Mouse (Mus musculus) lung, embryonic 14.5 days (tissue): ENCODE data around the gene Ccdc12. TPM values are rescaled to one million over a fixed set of nuclear protein-coding genes. Genes with fewer than 3 reads are reported as not detected.

Source experiments
- ATAC-seq: fragments of 200-750 bp; cut with Nextera tagmentation; 2 replicates; pipeline ENCODE4 v1.8.0; 2017; ENCODE audit warnings: mild to moderate bottlenecking, moderate TSS enrichment, moderate library complexity; ENCODE audit not compliant: insufficient read depth
- DNase-seq: peaks from one replicate; pipeline ENCODE4 v3.0.0-alpha.2; 2015
- H3K27ac ChIP-seq: fragments of 300-500 bp; sonication (generic); 2 replicates; pipeline ENCODE4 v1.5.1; 2014; ENCODE audit warnings: low read depth, mild to moderate bottlenecking, moderate library complexity
- H3K27me3 ChIP-seq: fragments of 300-500 bp; sonication (generic); 2 replicates; pipeline ENCODE4 v1.6.1; 2014; ENCODE audit warnings: low read length, control low read depth; ENCODE audit not compliant: insufficient read depth
- H3K36me3 ChIP-seq: fragments of 300-500 bp; sonication (generic); 2 replicates; pipeline ENCODE4 v1.6.1; 2014; ENCODE audit warnings: control low read depth; ENCODE audit not compliant: insufficient read depth
- H3K4me1 ChIP-seq: fragments of 300-500 bp; sonication (generic); 2 replicates; pipeline ENCODE4 v1.6.1; 2014; ENCODE audit warnings: antibody characterized with exemption, control low read depth; ENCODE audit not compliant: insufficient read depth
- H3K4me2 ChIP-seq: fragments of 300-500 bp; sonication (generic); 2 replicates; pipeline ENCODE4 v1.6.1; 2014; ENCODE audit warnings: mild to moderate bottlenecking
- H3K4me3 ChIP-seq: fragments of 300-500 bp; sonication (generic); 2 replicates; pipeline ENCODE4 v1.5.1; 2014; ENCODE audit warnings: low read depth, low read length
- H3K9ac ChIP-seq: fragments of 300-500 bp; sonication (generic); 2 replicates; pipeline ENCODE4 v1.6.1; 2014
- H3K9me3 ChIP-seq: fragments of 300-500 bp; sonication (generic); 2 replicates; pipeline ENCODE4 v1.6.1; 2016; ENCODE audit warnings: low read depth, low read length, control low read depth
- CTCF ChIP-seq: IDR thresholded peaks from 2 replicates; pipeline ENCODE4 v1.5.1; 2016; ENCODE audit warnings: antibody characterized with exemption, low read depth
- WGBS: fragments of 180-500 bp; shearing (Covaris S2); extraction: QIAGEN DNeasy Blood & Tissue Kit; methylation state at CpG from one replicate; pipeline ENCODE4 v1.1.7; 2014; 5-methylcytosine and 5-hydroxymethylcytosine counted together
- polyA plus RNA-seq: library from polyadenylated mRNA; unstranded; fragments of >200 nt; fragmentation: Nextera tagmentation; extraction: Ambion mirVana; gene quantifications from 2 replicates; pipeline ENCODE4 v1.2.1, GENCODE M21; 2014

Gene Ccdc12
- polyA plus RNA-seq, 1 experiment from 2014 or later: 155 TPM

- no peaks in the 10 kb centered on the region for H3K4me1 ChIP-seq
- H3K9ac ChIP-seq: no peak overlapping the region
- H3K36me3 ChIP-seq: peaks cover 8% of the 10 kb centered on the region; the same call in 1 of the 2 replicates
- no peaks in the 10 kb centered on the region for H3K27me3 ChIP-seq
- peak overlapping the region; percentile 1; the same call in 1 of the 2 replicates for H3K4me2 ChIP-seq
- no peaks in the 10 kb centered on the region for H3K9me3 ChIP-seq
- H3K4me3 ChIP-seq: no peak overlapping the region
- DNase-seq: peak; percentile 44
- no peak for TF ChIP-seq CTCF
- peak; percentile 45; the same call in 1 of the 2 replicates for ATAC-seq
- 68% methylated on average over 8 of the region's 8 CpGs for WGBS
- H3K27ac ChIP-seq: peak overlapping the region; percentile 47
Measured at GRCm38 (mm10) chr9:110689261-110689779, 33.0 kb downstream of the Ccdc12 start.

DNA sequence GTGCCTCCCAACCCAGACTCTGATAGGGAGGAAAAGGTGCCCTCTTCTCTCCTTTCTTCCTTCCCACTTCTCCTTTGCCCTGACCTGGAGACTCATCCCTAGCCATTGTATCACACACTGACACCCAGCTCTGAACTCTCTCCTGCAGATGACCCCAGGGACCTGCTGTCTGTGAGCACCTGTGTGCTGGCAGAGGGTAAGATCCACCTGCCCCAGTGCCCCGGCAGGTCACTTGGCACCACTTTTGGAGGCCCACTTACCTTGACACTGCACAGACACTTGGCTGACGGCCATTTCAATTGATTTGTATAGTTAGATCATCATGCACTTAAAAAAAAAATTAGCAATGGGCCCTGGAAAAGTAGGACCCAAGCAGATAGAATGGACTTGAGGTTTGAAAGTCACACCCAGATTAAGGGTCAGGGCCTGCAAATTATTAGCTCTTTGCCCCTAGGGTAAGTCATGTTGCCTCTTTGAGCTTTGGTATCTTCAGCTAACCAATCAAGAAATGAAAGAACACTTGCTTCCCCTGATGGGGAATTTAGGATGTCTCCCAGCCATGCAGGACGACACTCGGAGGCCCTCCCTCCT, 39.0 kb downstream of the Ccdc12 start:
- Histone ChIP-seq H3K27me3 (no peaks in the 10 kb centered on the region), H3K4me2 (no peak overlapping the region), H3K4me3 (no peak overlapping the region), H3K36me3 (peaks cover 21% of the 10 kb centered on the region; the same call in 1 of the 2 replicates), H3K9me3 (no peaks in the 10 kb centered on the region), H3K9ac (no peak overlapping the region), H3K27ac (no peak overlapping the region), H3K4me1 (no peaks in the 10 kb centered on the region)
- ATAC-seq (no peak), DNase-seq (no peak)
- TF ChIP-seq CTCF: no peak
- WGBS: 78% methylated on average over 4 of the region's 4 CpGs

DNA sequence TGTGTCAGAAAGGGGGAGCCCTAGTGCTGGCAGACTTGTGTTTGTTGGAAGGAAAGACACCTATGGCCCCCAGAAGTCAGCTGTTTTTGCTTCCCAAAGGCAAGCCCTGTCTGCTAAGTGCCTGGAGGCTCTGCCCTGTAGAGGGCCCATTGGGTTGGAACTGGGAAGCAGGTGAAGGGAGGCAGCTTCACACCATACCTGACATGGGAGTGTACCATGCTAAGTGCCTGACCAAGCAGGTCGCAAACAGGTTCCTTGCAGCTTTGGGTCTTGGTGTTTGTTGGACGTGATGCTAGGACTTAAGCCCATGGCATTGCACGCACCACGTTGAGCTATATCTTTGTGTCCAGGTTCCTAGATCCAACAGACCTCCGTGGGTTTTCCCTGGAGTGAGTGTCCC, 40.1 kb downstream of the Ccdc12 start:
- Histone ChIP-seq H3K4me3 (no peak overlapping the region), H3K9ac (no peak overlapping the region), H3K27ac (no peak overlapping the region), H3K4me2 (no peak overlapping the region), H3K36me3 (peaks cover 21% of the 10 kb centered on the region; the same call in 1 of the 2 replicates), H3K4me1 (no peaks in the 10 kb centered on the region), H3K27me3 (no peaks in the 10 kb centered on the region), H3K9me3 (no peaks in the 10 kb centered on the region)
- DNase-seq (no peak), ATAC-seq (no peak)
- 91% methylated on average over 5 of the region's 5 CpGs for WGBS
- no peak for TF ChIP-seq CTCF

DNA sequence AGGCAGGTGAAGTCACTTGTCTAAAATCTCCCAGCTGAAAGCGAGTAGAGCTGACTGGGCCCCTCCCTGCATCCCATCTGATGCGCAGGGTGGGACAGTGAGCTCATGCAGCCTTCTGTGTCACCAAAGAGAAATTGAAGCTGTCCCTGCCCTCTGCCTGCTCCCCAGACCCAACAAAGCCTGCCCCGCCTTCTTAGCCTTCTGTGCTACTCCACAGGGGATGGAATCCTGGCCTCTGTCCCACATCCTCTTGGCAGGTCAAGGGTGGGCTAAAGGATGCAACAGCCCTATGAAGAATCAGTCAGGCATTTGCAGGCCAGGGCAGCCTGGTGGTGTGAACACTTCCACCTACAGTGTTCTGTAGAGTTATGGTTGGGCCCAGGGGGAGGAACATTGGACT, 41.2 kb downstream of the Ccdc12 start:
- Histone ChIP-seq H3K4me3 (no peak overlapping the region), H3K9ac (no peak overlapping the region), H3K36me3 (peaks cover 21% of the 10 kb centered on the region; the same call in 1 of the 2 replicates), H3K4me1 (no peaks in the 10 kb centered on the region), H3K4me2 (no peak overlapping the region), H3K9me3 (no peaks in the 10 kb centered on the region), H3K27ac (no peak overlapping the region), H3K27me3 (no peaks in the 10 kb centered on the region)
- 77% methylated on average over 3 of the region's 3 CpGs for WGBS
- ATAC-seq: no peak
- no peak for DNase-seq
- TF ChIP-seq CTCF: no peak

- Histone ChIP-seq H3K4me2 (no peak overlapping the region), H3K4me1 (no peaks in the 10 kb centered on the region), H3K4me3 (no peak overlapping the region), H3K27me3 (no peaks in the 10 kb centered on the region), H3K9ac (no peak overlapping the region), H3K9me3 (no peaks in the 10 kb centered on the region), H3K36me3 (peaks cover 15% of the 10 kb centered on the region; the same call in 1 of the 2 replicates), H3K27ac (no peak overlapping the region)
- 81% methylated on average over 3 of the region's 3 CpGs for WGBS
- no peak for ATAC-seq
- no peak for TF ChIP-seq CTCF
- no peak for DNase-seq
Measured at GRCm38 (mm10) chr9:110699574-110699973, 43.3 kb downstream of the Ccdc12 start.

DNA sequence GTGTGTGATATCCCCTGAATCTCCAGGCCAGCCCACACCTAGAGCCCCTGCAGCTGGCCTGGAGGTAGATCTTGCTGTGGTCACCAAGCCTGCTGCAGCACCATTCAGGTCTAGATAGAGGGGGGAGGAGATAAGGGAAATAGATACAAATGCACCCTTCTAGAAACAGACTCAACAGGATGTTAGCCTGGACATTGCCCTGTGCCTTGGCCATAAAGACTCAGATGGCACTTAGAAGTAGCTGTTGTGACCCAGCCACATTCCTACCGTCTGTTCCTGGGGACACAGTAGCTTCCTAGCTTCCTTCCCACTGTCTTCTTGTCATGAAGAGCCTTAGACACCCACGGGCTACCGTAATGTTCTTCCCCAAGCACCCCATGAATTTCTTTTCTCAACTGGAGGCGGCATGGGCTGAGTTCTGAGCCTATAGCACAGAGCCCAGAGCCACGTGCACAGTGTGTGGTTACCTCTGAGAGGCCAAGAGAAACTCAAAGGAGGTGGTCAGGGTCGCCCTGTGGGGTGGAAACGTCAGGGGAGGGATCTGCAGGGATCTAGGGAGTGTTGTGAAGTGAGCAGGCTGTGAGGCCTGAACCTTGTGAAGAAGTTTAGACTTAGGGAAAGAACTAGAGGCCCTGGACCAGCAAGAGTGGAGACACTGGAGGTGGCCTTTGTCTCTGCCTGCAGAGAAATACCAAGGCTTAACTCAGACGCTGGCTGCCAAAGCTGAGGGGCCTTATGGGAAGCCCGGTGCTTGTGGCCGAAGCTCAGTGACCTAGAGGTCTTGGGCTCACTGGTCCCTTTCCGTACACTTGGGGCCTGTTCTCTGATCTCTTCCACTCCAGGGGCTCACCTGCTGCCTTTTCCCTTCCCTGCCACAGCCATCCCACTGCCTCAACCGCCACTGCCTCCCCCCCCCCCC, 45.1 kb downstream of the Ccdc12 start:
- Histone ChIP-seq H3K9ac (no peak overlapping the region), H3K36me3 (peaks cover 10% of the 10 kb centered on the region; the same call in 1 of the 2 replicates), H3K27me3 (no peaks in the 10 kb centered on the region), H3K9me3 (no peaks in the 10 kb centered on the region), H3K4me1 (no peaks in the 10 kb centered on the region), H3K4me2 (no peak overlapping the region), H3K4me3 (no peak overlapping the region), H3K27ac (no peak overlapping the region)
- DNase-seq: no peak
- WGBS: 77% methylated on average over 11 of the region's 12 CpGs
- no peak for TF ChIP-seq CTCF
- ATAC-seq: no peak

DNA sequence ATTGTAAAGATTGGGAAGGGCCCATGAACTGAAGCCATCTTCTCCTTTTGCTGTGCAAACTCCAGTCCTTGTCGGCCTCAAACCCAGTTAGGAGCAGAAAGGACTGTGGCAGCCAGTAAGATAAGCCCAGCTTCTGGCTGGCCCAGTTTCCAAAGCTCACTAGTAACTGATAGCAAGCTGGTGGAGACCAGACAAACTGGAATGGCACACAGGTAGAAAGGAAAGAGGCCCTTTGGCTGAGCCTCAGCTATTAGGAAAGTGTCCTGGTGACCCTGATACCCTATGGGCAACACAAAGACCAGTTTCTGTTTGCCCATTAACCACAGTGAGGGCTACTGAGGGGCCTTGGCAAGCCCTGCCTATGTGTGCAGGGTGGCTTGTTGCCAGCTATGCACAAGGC, 46.5 kb downstream of the Ccdc12 start:
- Histone ChIP-seq H3K9ac (no peak overlapping the region), H3K27me3 (no peaks in the 10 kb centered on the region), H3K4me1 (no peaks in the 10 kb centered on the region), H3K4me3 (no peak overlapping the region), H3K36me3 (peaks cover 6% of the 10 kb centered on the region; the same call in 1 of the 2 replicates), H3K27ac (no peak overlapping the region), H3K4me2 (no peak overlapping the region), H3K9me3 (no peaks in the 10 kb centered on the region)
- no peak for ATAC-seq
- 91% methylated on average over 1 of the region's 1 CpGs for WGBS
- no peak for DNase-seq
- no peak for TF ChIP-seq CTCF
